Mouse (Mus musculus) forebrain, postnatal 0 days (tissue): ENCODE results near the gene Mrc1. TPM values are rescaled to one million over a fixed set of nuclear protein-coding genes. Genes with fewer than 3 reads are reported as not detected.

ENCODE experiments used
- ATAC-seq: fragments of 200-750 bp; cut with Nextera tagmentation; 2 replicates; pipeline ENCODE4 v1.8.0; 2017; ENCODE audit warnings: mild to moderate bottlenecking, moderate library complexity
- DNase-seq: peaks from one replicate; pipeline ENCODE4 v3.0.0-alpha.2; 2015
- H3K27ac ChIP-seq: fragments of 300-500 bp; sonication (generic); 2 replicates; pipeline ENCODE4 v1.5.1; 2014; ENCODE audit warnings: low read depth, mild to moderate bottlenecking, antibody characterized with exemption, low read length, moderate library complexity, mixed read lengths
- H3K27me3 ChIP-seq: fragments of 300-500 bp; sonication (generic); 2 replicates; pipeline ENCODE4 v1.6.1; 2014; ENCODE audit warnings: mild to moderate bottlenecking, low read length, mixed read lengths; ENCODE audit not compliant: insufficient read depth
- H3K36me3 ChIP-seq: fragments of 300-500 bp; sonication (generic); 2 replicates; pipeline ENCODE4 v1.6.1; 2014; ENCODE audit warnings: mild to moderate bottlenecking, moderate library complexity; ENCODE audit not compliant: insufficient read depth
- H3K4me1 ChIP-seq: fragments of 300-500 bp; sonication (generic); 2 replicates; pipeline ENCODE4 v1.6.1; 2014; ENCODE audit warnings: antibody characterized with exemption; ENCODE audit not compliant: insufficient read depth
- H3K4me2 ChIP-seq: fragments of 300-500 bp; sonication (generic); 2 replicates; pipeline ENCODE4 v1.6.1; 2014; ENCODE audit warnings: low read depth, mild to moderate bottlenecking, moderate library complexity
- H3K4me3 ChIP-seq: fragments of 300-500 bp; sonication (generic); 2 replicates; pipeline ENCODE4 v1.5.1; 2014; ENCODE audit warnings: low read depth, low read length, mixed read lengths
- H3K9ac ChIP-seq: fragments of 300-500 bp; sonication (generic); 2 replicates; pipeline ENCODE4 v1.6.1; 2014; ENCODE audit warnings: mild to moderate bottlenecking
- H3K9me3 ChIP-seq: fragments of 300-500 bp; sonication (generic); 2 replicates; pipeline ENCODE4 v1.6.1; 2016; ENCODE audit warnings: low read length
- CTCF ChIP-seq: sonication (generic); IDR thresholded peaks from 2 replicates; pipeline ENCODE4 v1.5.1; 2016; ENCODE audit warnings: antibody characterized with exemption, control low read depth, low read depth
- WGBS: fragments of 180-500 bp; shearing (Covaris S2); extraction: QIAGEN DNeasy Blood & Tissue Kit; methylation state at CpG from one replicate; pipeline ENCODE4 v1.1.7; 2014; 5-methylcytosine and 5-hydroxymethylcytosine counted together
- microRNA counts: library from miRNA; unstranded; fragments of <30 nt; microRNA quantifications from one replicate; lab custom pipeline; 2015
- microRNA-seq, 2 experiments: library from miRNA; unstranded; fragments of <30 nt; microRNA quantifications; one replicate each; pipeline ENCODE4; 2016
- polyA plus RNA-seq: library from polyadenylated mRNA; unstranded; fragments of >200 nt; fragmentation: Nextera tagmentation; extraction: Ambion mirVana; gene quantifications from 2 replicates; pipeline ENCODE4 v1.2.1, GENCODE M21; 2015
- total RNA-seq: library from RNA; depleted of rRNA; stranded (reverse); fragments of >200 nt; gene quantifications from 2 replicates; pipeline ENCODE4 v1.2.3, GENCODE M21; 2014; rRNA removed

The Mrc1 gene
- total and polyA plus RNA-seq, 2 experiments from 2014 or later: 4.1 to 17.1 TPM

GRCm38 (mm10) chr2:14341652-14342308, 112.6 kb downstream of the Mrc1 start:
- TF ChIP-seq CTCF: no peak
- Histone ChIP-seq H3K4me1 (no peaks in the 10 kb centered on the region), H3K27me3 (no peaks in the 10 kb centered on the region), H3K9ac (no peak overlapping the region), H3K27ac (peak overlapping the region; percentile 40; the same call in 1 of the 2 replicates), H3K36me3 (no peaks in the 10 kb centered on the region), H3K4me2 (peak overlapping the region; percentile 31), H3K9me3 (no peaks in the 10 kb centered on the region), H3K4me3 (peak overlapping the region; percentile 21; the same call in 1 of the 2 replicates)
- peak; percentile 94 for ATAC-seq
- 37% methylated on average over 14 of the region's 14 CpGs for WGBS
- DNase-seq: peak; percentile 74

DNA sequence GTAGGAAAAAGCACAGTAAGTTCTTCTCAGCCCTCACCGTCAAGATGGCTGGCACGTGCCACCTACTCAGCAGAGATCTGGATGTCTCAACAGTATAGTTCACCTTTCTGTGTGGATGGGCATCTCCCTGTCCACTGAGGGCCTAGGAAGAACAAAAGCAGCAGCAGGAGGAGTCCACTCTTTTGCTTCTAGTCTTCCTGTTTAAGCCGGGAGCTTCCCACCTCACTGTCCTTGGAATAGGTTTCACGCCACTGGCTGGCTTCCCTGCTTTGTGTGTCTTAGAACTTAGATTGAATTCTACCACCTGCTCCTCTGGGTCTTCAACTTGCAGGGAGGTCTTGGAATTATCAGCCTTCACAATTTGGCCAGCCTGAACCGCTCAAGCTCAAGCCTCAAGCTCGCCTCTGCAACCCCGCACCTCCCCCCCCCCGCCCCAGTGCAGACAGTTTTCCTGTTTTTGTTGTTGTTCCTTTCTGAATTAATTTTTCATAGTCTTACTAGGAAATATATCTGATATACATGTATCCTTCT, 113.2 kb downstream of the Mrc1 start:
- peak overlapping the region; percentile 31; the same call in 1 of the 2 replicates for H3K4me2 ChIP-seq
- no peak for ATAC-seq

More for the DNA sequence above, 113.2 kb downstream of the Mrc1 start:
- H3K4me3 ChIP-seq: no peak overlapping the region
- no peak for TF ChIP-seq CTCF
- H3K36me3 ChIP-seq: no peaks in the 10 kb centered on the region
- H3K9me3 ChIP-seq: no peaks in the 10 kb centered on the region
- 68% methylated on average over 8 of the region's 8 CpGs for WGBS
- H3K27ac ChIP-seq: peak overlapping the region; percentile 29; the same call in 1 of the 2 replicates
- DNase-seq: no peak
- no peak overlapping the region for H3K9ac ChIP-seq
- H3K4me1 ChIP-seq: no peaks in the 10 kb centered on the region
- H3K27me3 ChIP-seq: no peaks in the 10 kb centered on the region

MicroRNAs encoded within 50 kb of the gene (microRNA counts, 519-probe panel; counts per million panel counts)
- not detected for microRNA mmu-miR-511 (lab: Ali Mortazavi, UCI)

Small RNA genes within 50 kb of the gene (microRNA-seq; reads per million reads assigned to microRNA genes)
- gene Mir511: 5.5 to 6.6 reads per million in 2 experiments

Other genes starting within 250 kb of the Mrc1 start
- gene Hacd1, start 173.3 kb upstream of the Mrc1 start, total RNA-seq: 60.3 and 67.5 TPM in 2 replicates
- gene Hacd1, start 173.3 kb upstream of the Mrc1 start, polyA plus RNA-seq: 82.2 and 90.4 TPM in 2 replicates
- 88.1 and 99.9 TPM in 2 replicates for gene Stam, start 155.3 kb upstream of the Mrc1 start, total RNA-seq
- gene Stam, start 155.3 kb upstream of the Mrc1 start, polyA plus RNA-seq: 74.6 and 100 TPM in 2 replicates
- gene Tmem236, start 54.9 kb upstream of the Mrc1 start, total RNA-seq: 0.23 and 0.24 TPM in 2 replicates
- gene Tmem236, start 54.9 kb upstream of the Mrc1 start, polyA plus RNA-seq: 0.12 and 0.13 TPM in 2 replicates
- 5.5 and 9.3 TPM in 2 replicates for gene Slc39a12, start 158.9 kb downstream of the Mrc1 start, total RNA-seq
- gene Slc39a12, start 158.9 kb downstream of the Mrc1 start, polyA plus RNA-seq: 2.6 and 3.9 TPM in 2 replicates